Mouse (Mus musculus): ENCODE data around the gene Tango6.

- peak; percentile 86 for TF ChIP-seq CTCF (IDR thresholded peaks at IDR 0.05; ENCODE audit: borderline replicate concordance, extremely low read depth, insufficient read depth, insufficient read length)
- peak; percentile 86; the same call in 1 of the 2 replicates for TF ChIP-seq POLR2A (IDR thresholded peaks at IDR 0.05; ENCODE audit: borderline replicate concordance, extremely low read depth, insufficient read depth, insufficient read length, poor library complexity, severe bottlenecking)
Measured at GRCm38 (mm10) chr8:106682971-106683668, at the start of gene Tango6.

Data from brain, embryonic 14.5 days (tissue).